Mouse (Mus musculus) MEL (cell line): ENCODE measurements at regions not wholly inside any gene's neighbourhood (a gene's known extent, or its start where the extent isn't known, plus 50 kb on each side); places are given as distances from the start of the nearest gene placed in this dataset.
A peak's percentile ranks its signal among the peaks of the same experiment; 100 is the strongest.

Source experiments
- CTCF ChIP-seq, 3 experiments: IDR thresholded peaks in 2 of 3; conservative IDR thresholded peaks in 1 of 3; 2 replicates each; pipeline ENCODE4 v1.5.1; 2011 to 2012; ENCODE audit warnings: low read length in 3 of 3, low read depth in 2 of 3, mild to moderate bottlenecking in 2 of 3, improper control_type of control experiment in 1 of 3, inconsistent platforms in 1 of 3, mixed read lengths in 1 of 3, moderate library complexity in 1 of 3; ENCODE audit not compliant: control insufficient read depth in 1 of 3, insufficient read depth in 1 of 3, poor library complexity in 1 of 3, severe bottlenecking in 1 of 3
- KAT2A ChIP-seq: conservative IDR thresholded peaks from 2 replicates; pipeline ENCODE4 v1.6.1; 2012; ENCODE audit warnings: low read depth, low read length, improper control_type of control experiment, inconsistent platforms
- MEF2A ChIP-seq: IDR thresholded peaks from 2 replicates; pipeline ENCODE4 v1.6.1; 2014; ENCODE audit warnings: low read depth, mild to moderate bottlenecking, inconsistent platforms, low read length, improper control_type of control experiment; ENCODE audit not compliant: poor library complexity, insufficient replicate concordance, severe bottlenecking; ENCODE audit errors: extremely low read depth
- MXI1 ChIP-seq: IDR thresholded peaks from 2 replicates; pipeline ENCODE4 v1.6.1; 2011; ENCODE audit warnings: mild to moderate bottlenecking, low read depth, low read length, improper control_type of control experiment
- NRF1 ChIP-seq: IDR thresholded peaks from 2 replicates; pipeline ENCODE4 v1.6.1; 2014; ENCODE audit warnings: low read depth, mild to moderate bottlenecking, inconsistent platforms, low read length, improper control_type of control experiment, moderate library complexity; ENCODE audit not compliant: poor library complexity, insufficient read depth, severe bottlenecking

DNA sequence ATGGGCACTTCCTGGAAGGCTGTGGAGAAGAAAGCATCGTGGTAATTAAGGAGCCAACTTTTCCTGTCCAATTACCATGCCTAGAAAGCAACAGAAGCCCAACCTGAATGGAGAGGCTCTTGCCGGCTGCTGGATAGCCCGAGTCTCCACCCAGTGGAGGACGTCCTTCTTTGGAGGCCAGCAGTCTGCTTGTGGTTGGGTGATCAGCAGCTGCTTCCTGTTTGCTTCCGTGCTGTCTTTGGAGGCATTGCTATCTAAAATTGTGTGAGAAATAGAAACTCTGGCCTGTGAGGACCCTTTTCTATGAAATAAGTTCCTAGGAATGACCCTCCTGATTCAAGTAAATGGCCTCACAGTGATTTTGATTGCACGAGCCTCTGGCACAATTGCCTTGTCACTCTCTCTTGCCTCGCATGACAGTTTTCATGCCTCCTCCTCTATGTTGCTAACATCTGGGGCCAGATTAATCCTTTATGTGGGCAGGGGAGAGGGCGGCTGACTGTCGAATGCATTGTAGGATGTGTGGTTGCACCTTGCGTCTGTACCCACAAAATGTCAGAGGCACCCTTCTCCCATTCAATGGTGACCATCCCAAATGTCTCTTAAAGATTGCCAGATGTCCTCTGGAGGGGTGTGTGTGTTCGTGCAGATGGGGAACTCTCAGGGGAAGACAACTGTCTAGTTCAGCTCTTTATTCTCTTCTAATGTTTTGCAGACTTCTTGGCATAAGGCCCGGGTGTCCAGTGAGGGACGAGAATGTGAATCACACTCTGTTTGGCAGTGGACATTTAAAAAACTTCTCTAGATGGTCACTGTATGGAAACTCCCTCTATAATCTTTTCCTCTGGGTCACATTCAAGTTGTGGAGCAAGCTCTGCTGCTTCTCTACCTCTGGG lies 374.6 kb downstream of the Gm49356 start (continued):
- TF ChIP-seq MEF2A (no peak), NRF1 (no peak), KAT2A (no peak), CTCF (IDR thresholded peaks at IDR 0.05 in 2 of 3, conservative IDR thresholded peaks at IDR 0.05 in 1 of 3; ENCODE audit: control insufficient read depth in 1 of 3, insufficient read depth in 1 of 3, low read depth in 2 of 3, low read length in 3 of 3, poor library complexity in 1 of 3, severe bottlenecking in 1 of 3) (peak in 2 of 3 experiments; percentile 8 to 27; a peak in 1 of 6 replicates), MXI1 (peak; percentile 33; the same call in 1 of the 2 replicates)
- TF ChIP-seq, all 39 proteins: peak for 11
